Mouse (Mus musculus): ENCODE measurements around the gene Gm10272. TPM values are rescaled to one million over a fixed set of nuclear protein-coding genes. Genes with fewer than 3 reads are reported as not detected.
"Not testable (repeated sequence)": the region's sequence is repeated elsewhere in the genome, so short reads cannot be mapped to it uniquely, and the experiment has no call there.

Gene Gm10272
- polyA plus RNA-seq, 1 experiment from 2014 or later: not detected

GRCm38 (mm10) chr10:77687021-77687420, 19.4 kb upstream of the Gm10272 start:
- peaks cover 53% of the 10 kb centered on the region for H3K27me3 ChIP-seq
- H3K4me1 ChIP-seq (replicated peaks): peaks cover 33% of the 10 kb centered on the region
- WGBS: 31% methylated on average over 10 of the region's 10 CpGs
- ATAC-seq (ENCODE audit: low FRiP score): no peak
- H3K4me3 ChIP-seq: no peak overlapping the region
- no peak overlapping the region for H3K27ac ChIP-seq
- no peak overlapping the region for H3K4me2 ChIP-seq
- no peaks in the 10 kb centered on the region for H3K36me3 ChIP-seq
- no peaks in the 10 kb centered on the region for H3K9me3 ChIP-seq
- no peak overlapping the region for H3K9ac ChIP-seq

DNA sequence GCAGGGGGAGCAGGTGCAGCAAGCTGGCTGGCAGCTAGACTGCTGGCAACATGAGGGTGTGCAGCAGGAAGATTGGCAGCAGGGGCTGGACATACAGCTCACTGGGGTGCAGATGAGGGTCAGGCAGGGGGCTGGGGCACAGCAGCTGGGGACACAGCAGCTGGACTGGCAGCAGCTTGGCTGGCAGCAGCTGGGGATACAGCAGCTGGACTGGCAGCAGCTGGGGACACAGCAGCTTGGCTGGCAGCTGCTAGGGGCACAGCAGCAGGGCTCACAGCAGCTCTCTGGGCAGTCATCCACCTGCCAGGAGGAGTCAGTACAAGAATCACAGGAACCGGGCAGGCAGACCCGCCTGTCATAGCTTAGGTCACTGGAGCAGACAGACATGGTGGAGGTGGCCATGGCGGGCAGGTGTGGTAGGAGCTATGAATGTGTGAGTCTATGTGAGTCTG, 16.0 kb upstream of the Gm10272 start, which contains the start of gene Gm19402:
Gm19402 (minus strand) TSS at position 402 of the 452 bp plus-strand sequence.
- not testable (repeated sequence) for H3K9ac ChIP-seq; H3K27ac ChIP-seq; H3K9me3 ChIP-seq; H3K36me3 ChIP-seq; ATAC-seq (ENCODE audit: low FRiP score); H3K4me2 ChIP-seq; H3K4me3 ChIP-seq
- 78% methylated on average over 3 of the region's 3 CpGs for WGBS
- peaks cover 36% of the 10 kb centered on the region for H3K27me3 ChIP-seq
- peaks cover 26% of the 10 kb centered on the region for H3K4me1 ChIP-seq (replicated peaks)

- no peak within 1 kb of the TSS for H3K27ac ChIP-seq
- H3K27me3 ChIP-seq: no peaks in the 10 kb centered on the region
- H3K4me2 ChIP-seq: no peak within 1 kb of the TSS
- WGBS: 42% methylated on average over 4 of the region's 4 CpGs
- H3K9ac ChIP-seq: no peak within 1 kb of the TSS
- no peak for ATAC-seq (ENCODE audit: low FRiP score)
- no peaks in the 10 kb centered on the region for H3K36me3 ChIP-seq
- H3K9me3 ChIP-seq: no peaks in the 10 kb centered on the region
- H3K4me1 ChIP-seq (replicated peaks): no peaks in the 10 kb centered on the region
- H3K4me3 ChIP-seq: no peak within 1 kb of the TSS
These were observed 9.3 kb upstream of the Gm10272 start, which contains the start of gene Gm9508 for GRCm38 (mm10) chr10:77697133-77697532. Gm9508 (minus strand) TSS chr10:77697233.

DNA sequence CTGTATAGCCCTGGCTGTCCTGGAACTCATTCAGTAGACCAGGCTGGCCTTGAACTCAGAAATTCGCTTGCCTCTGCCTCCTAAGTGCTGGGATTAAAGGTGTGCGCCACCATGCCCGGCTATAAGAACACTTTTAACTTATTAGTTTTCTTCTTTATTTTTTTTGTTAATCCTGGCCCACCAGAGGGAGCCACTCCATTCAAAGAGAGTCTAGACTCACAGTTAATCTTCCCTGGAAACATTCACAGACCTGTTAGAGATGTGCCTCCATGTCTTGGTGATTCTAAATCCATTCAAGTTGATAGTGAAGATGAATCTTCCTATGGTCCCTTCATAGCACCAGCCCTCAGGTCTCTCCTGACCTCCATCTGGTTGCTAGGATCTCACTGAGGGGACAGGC, 3.4 kb downstream of the Gm10272 start:
- Histone ChIP-seq H3K27ac (no peak overlapping the region), H3K4me1 (replicated peaks) (no peaks in the 10 kb centered on the region), H3K36me3 (no peaks in the 10 kb centered on the region), H3K4me3 (no peak overlapping the region), H3K9ac (no peak overlapping the region), H3K27me3 (no peaks in the 10 kb centered on the region), H3K9me3 (0 out of 2 replicates have a peak, but pooled peaks cover 9% of the 10 kb centered on the region), H3K4me2 (no peak overlapping the region)
- WGBS: 82% methylated on average over 3 of the region's 3 CpGs
- no peak for ATAC-seq (ENCODE audit: low FRiP score)

GRCm38 (mm10) chr10:77711157-77711556, 4.7 kb downstream of the Gm10272 start, which contains the start of gene Gm10024:
Gm10024 (plus strand) TSS chr10:77711457.
- not testable (repeated sequence) for ATAC-seq (ENCODE audit: low FRiP score); H3K9ac ChIP-seq; H3K9me3 ChIP-seq; H3K36me3 ChIP-seq; H3K27ac ChIP-seq; H3K4me1 ChIP-seq (replicated peaks); H3K4me2 ChIP-seq; H3K27me3 ChIP-seq; H3K4me3 ChIP-seq

GRCm38 (mm10) chr10:77713734-77714133, 7.3 kb downstream of the Gm10272 start:
- Histone ChIP-seq H3K4me3 (no peak overlapping the region), H3K27me3 (no peaks in the 10 kb centered on the region), H3K9me3 (0 out of 2 replicates have a peak, but pooled peaks cover 4% of the 10 kb centered on the region), H3K9ac (no peak overlapping the region), H3K36me3 (no peaks in the 10 kb centered on the region), H3K4me2 (no peak overlapping the region), H3K4me1 (replicated peaks) (no peaks in the 10 kb centered on the region), H3K27ac (no peak overlapping the region)
- WGBS: 79% methylated on average over 4 of the region's 4 CpGs
- no peak for ATAC-seq (ENCODE audit: low FRiP score)

GRCm38 (mm10) chr10:77715507-77715906, 9.1 kb downstream of the Gm10272 start, which contains the start of gene Gm10142:
Gm10142 (plus strand) TSS chr10:77715807.
- H3K4me2 ChIP-seq: no peak within 1 kb of the TSS
- no peak within 1 kb of the TSS for H3K9ac ChIP-seq
- H3K4me3 ChIP-seq: no peak within 1 kb of the TSS
- WGBS: 74% methylated on average over 1 of the region's 1 CpGs
- no peaks in the 10 kb centered on the region for H3K27me3 ChIP-seq
- no peaks in the 10 kb centered on the region for H3K4me1 ChIP-seq (replicated peaks)
- no peak within 1 kb of the TSS for H3K27ac ChIP-seq
- H3K9me3 ChIP-seq: peaks cover 7% of the 10 kb centered on the region; the same call in 1 of the 2 replicates
- no peak for ATAC-seq (ENCODE audit: low FRiP score)
- H3K36me3 ChIP-seq: no peaks in the 10 kb centered on the region

GRCm38 (mm10) chr10:77720299-77720698, 13.9 kb downstream of the Gm10272 start, which contains the start of gene Krtap12-1:
Krtap12-1 (plus strand) TSS chr10:77720599.
- not testable (repeated sequence) for H3K36me3 ChIP-seq; H3K4me1 ChIP-seq (replicated peaks); H3K9me3 ChIP-seq; H3K4me3 ChIP-seq; H3K9ac ChIP-seq; H3K27ac ChIP-seq; H3K27me3 ChIP-seq; H3K4me2 ChIP-seq; ATAC-seq (ENCODE audit: low FRiP score)
- 83% methylated on average over 1 of the region's 1 CpGs for WGBS

DNA sequence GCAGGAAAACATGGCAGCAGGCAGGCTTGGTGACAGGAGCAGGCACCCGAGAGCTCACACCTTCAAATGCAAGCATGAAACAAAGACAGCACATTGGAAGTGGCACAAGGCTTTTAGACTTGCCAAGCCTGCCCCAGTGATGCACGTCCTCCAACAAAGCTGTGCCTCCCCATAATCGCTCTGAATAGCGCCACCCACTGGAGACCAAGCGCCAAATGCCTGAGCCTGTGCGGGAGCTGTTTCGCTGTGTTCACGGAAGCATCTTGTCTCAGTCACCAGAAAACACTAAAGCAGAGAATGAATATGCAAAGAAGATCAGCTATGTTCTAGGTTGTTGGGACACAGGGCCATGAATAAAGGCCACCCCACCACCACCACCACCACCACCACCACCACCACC, 18.4 kb downstream of the Gm10272 start:
- Histone ChIP-seq H3K27me3 (no peaks in the 10 kb centered on the region), H3K4me2 (no peak overlapping the region), H3K36me3 (no peaks in the 10 kb centered on the region), H3K9ac (no peak overlapping the region), H3K4me1 (replicated peaks) (no peaks in the 10 kb centered on the region), H3K4me3 (no peak overlapping the region), H3K27ac (no peak overlapping the region), H3K9me3 (peaks cover 5% of the 10 kb centered on the region; the same call in 1 of the 2 replicates)
- no peak for ATAC-seq (ENCODE audit: low FRiP score)
- WGBS: 76% methylated on average over 8 of the region's 8 CpGs

- no peak within 1 kb of the TSS for H3K4me3 ChIP-seq
- ATAC-seq (ENCODE audit: low FRiP score): no peak
- 33% methylated on average over 3 of the region's 3 CpGs for whole genome bisulfite sequencing
These were observed 19.8 kb downstream of the Gm10272 start, which contains the start of gene Gm10100 for GRCm38 (mm10) chr10:77726186-77726585. Gm10100 (plus strand) TSS chr10:77726486.

DNA sequence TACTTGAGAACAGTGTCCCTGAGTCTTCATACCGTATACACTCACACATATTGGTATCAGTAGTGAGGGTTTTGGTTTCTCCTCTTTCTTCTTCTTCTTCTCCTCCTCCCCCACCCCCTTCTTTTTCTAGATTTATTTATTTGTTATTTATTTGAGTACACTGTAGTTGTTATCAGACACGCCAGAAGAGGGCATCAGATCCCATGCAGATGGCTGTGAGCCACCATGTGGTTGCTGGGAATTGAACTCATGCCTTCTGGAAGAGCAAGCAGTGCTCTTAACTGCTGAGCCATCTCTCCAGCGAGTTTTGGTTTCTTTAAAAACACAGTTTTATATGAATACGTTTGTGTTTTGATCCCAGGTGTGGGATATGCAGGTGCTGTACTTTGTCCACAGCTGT, 21.9 kb downstream of the Gm10272 start:
- WGBS: 69% methylated on average over 4 of the region's 4 CpGs
- Histone ChIP-seq H3K4me2 (no peak overlapping the region), H3K4me3 (no peak overlapping the region), H3K4me1 (replicated peaks) (no peaks in the 10 kb centered on the region), H3K27ac (no peak overlapping the region), H3K36me3 (no peaks in the 10 kb centered on the region), H3K27me3 (no peaks in the 10 kb centered on the region), H3K9me3 (no peaks in the 10 kb centered on the region), H3K9ac (no peak overlapping the region)
- ATAC-seq (ENCODE audit: low FRiP score): no peak

More at GRCm38 (mm10) chr10:77726186-77726585, 19.8 kb downstream of the Gm10272 start, which contains the start of gene Gm10100:
- Histone ChIP-seq H3K4me2 (no peak within 1 kb of the TSS), H3K36me3 (no peaks in the 10 kb centered on the region), H3K9me3 (no peaks in the 10 kb centered on the region), H3K27me3 (no peaks in the 10 kb centered on the region), H3K4me1 (replicated peaks) (no peaks in the 10 kb centered on the region), H3K27ac (no peak within 1 kb of the TSS), H3K9ac (no peak within 1 kb of the TSS)

DNA sequence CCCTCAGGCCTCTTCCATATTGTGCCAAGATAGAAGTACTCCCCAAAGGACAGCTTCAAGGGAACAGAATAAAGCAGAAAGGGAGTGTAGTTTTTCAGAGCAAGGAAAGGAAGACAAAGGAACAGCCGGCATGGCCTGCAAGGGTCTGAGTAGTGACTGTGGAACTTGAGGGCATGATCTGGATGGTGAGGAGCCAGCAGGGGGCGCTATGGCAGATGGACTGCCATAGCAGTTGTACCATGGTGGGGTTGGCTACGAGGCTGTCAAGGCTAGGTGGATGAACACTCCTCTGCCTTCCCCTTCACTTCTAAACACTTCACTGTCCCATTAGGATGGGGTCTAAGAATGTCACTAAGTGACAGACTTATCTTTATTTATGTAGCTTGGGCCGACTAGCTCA, 22.8 kb downstream of the Gm10272 start:
- no peaks in the 10 kb centered on the region for H3K9me3 ChIP-seq
- 63% methylated on average over 4 of the region's 4 CpGs for WGBS
- ATAC-seq (ENCODE audit: low FRiP score): no peak
- no peak overlapping the region for H3K9ac ChIP-seq
- no peak overlapping the region for H3K27ac ChIP-seq
- H3K4me1 ChIP-seq (replicated peaks): no peaks in the 10 kb centered on the region
- no peak overlapping the region for H3K4me2 ChIP-seq
- no peaks in the 10 kb centered on the region for H3K36me3 ChIP-seq
- no peaks in the 10 kb centered on the region for H3K27me3 ChIP-seq
- no peak overlapping the region for H3K4me3 ChIP-seq

- H3K4me1 ChIP-seq (replicated peaks): 0 out of 2 replicates have a peak, but pooled peaks cover 6% of the 10 kb centered on the region
- no peak overlapping the region for H3K4me2 ChIP-seq
- H3K4me3 ChIP-seq: no peak overlapping the region
- ATAC-seq (ENCODE audit: low FRiP score): no peak
- H3K27me3 ChIP-seq: no peaks in the 10 kb centered on the region
- WGBS: 85% methylated on average over 1 of the region's 1 CpGs
- H3K36me3 ChIP-seq: no peaks in the 10 kb centered on the region
- H3K9ac ChIP-seq: no peak overlapping the region
- no peak overlapping the region for H3K27ac ChIP-seq
- 0 out of 2 replicates have a peak, but pooled peaks cover 6% of the 10 kb centered on the region for H3K9me3 ChIP-seq
These were observed 29.5 kb downstream of the Gm10272 start for GRCm38 (mm10) chr10:77735928-77736327.
